Mouse (Mus musculus): ENCODE measurements around the gene Esyt3. TPM values are rescaled to one million over a fixed set of nuclear protein-coding genes. Genes with fewer than 3 reads are reported as not detected.

Esyt3 gene
- polyA plus RNA-seq (2012; rRNA removed; ENCODE audit: low replicate concordance) = 0.06 and 0.14 TPM in 2 replicates

GRCm38 (mm10) chr9:99357921-99358692, at the start of gene Esyt3:
Esyt3 (minus strand) TSS chr9:99358557.

Other genes starting within 250 kb of the Esyt3 start
- gene Pik3cb, start 217.9 kb downstream of the Esyt3 start, polyA plus RNA-seq (2012; rRNA removed; ENCODE audit: low replicate concordance) = 0.93 and 1.5 TPM in 2 replicates
- gene Faiml, start 121.3 kb downstream of the Esyt3 start, polyA plus RNA-seq (2012; rRNA removed; ENCODE audit: low replicate concordance) = not detected in 2 replicates
- gene Cep70, start 115.2 kb downstream of the Esyt3 start, polyA plus RNA-seq (2012; rRNA removed; ENCODE audit: low replicate concordance) = 0.29 and 0.81 TPM in 2 replicates
- gene Mras, start 78.8 kb upstream of the Esyt3 start, polyA plus RNA-seq (2012; rRNA removed; ENCODE audit: low replicate concordance) = 3.2 and 3.7 TPM in 2 replicates
- 0.60 TPM in 1 of 2 replicates, not detected in the other for gene Nme9, start 92.9 kb upstream of the Esyt3 start, polyA plus RNA-seq (2012; rRNA removed; ENCODE audit: low replicate concordance)
- 5.8 and 6.3 TPM in 2 replicates for gene Armc8, start 210.3 kb upstream of the Esyt3 start, polyA plus RNA-seq (2012; rRNA removed; ENCODE audit: low replicate concordance)
- 5.6 and 7.2 TPM in 2 replicates for gene Dbr1, start 217.2 kb upstream of the Esyt3 start, polyA plus RNA-seq (2012; rRNA removed; ENCODE audit: low replicate concordance)

All from duodenum, adult 2 months (tissue).